Mouse (Mus musculus) bone marrow macrophage, adult 2 months (primary cell): Measurements from ENCODE around the gene Mars.

Source experiments
- CTCF ChIP-seq: IDR thresholded peaks from 2 replicates; pipeline ENCODE4 v1.5.1; 2012; ENCODE audit warnings: low read depth, mild to moderate bottlenecking, low read length, moderate library complexity
- POLR2A ChIP-seq: IDR thresholded peaks from 2 replicates; pipeline ENCODE4 v1.6.1; 2012; ENCODE audit warnings: mild to moderate bottlenecking, low read depth, low read length, borderline replicate concordance

DNA sequence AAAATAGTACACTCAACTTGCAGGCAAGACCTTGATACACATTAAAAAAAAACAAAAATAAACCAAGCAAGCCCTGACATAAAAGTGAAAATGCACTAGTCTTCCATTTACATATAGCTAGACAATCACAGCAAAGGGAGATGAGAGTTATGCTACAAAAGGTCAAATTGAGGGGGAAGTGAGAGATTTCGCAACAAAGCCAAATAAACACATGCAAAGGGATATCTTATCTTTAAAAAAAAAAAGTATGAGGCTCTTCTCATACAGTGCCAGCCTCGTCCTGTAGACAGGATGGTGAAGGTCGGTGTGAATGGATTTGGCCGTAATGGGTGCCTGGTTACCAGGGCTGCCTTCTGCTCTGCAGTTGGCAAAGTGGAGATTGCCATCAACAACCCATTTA lies 1.3 kb upstream of the Mars start:
- no peak for TF ChIP-seq CTCF
- no peak for TF ChIP-seq POLR2A
